Comparison of ENCODE assay signal across 19 mouse cellular contexts in genomic region chr4:55088922-55089321, GRCm38 (mm10).
DNase-seq lines count a peak whose midpoint lies in the region; ATAC-seq and TF ChIP-seq lines count a peak whose summit lies in the region.
"Had no signal": no experiment of that assay in that cellular context is flagged by ENCODE, and none has a peak within 500 bp of the region (broad histone marks: within the 10 kb centered on the region; RNA-seq: fewer than 3 reads in every experiment).

No protein-coding gene starts in this region.

- no peak for DNase-seq in limb, embryonic 14.5 days (ENCODE audit: low spot score)
- DNase-seq in limb, embryonic 10.5 days (ENCODE audit: low spot score), result no peak
- peak; percentile 41 for DNase-seq in ZHBTc4 (ENCODE audit: low read depth, low spot score)
- peak; percentile 38 for DNase-seq in midbrain, embryonic 14.5 days
- no peak for DNase-seq in urinary bladder, postnatal 36 days (ENCODE audit: low spot score in 2 of 2)
- no peak for DNase-seq in cerebellum, postnatal 4 days (ENCODE audit: low spot score in 2 of 2)
- no peak for DNase-seq in urinary bladder, postnatal 10 days (ENCODE audit: low spot score)
- DNase-seq: adrenal gland, adult 8-10 months; cerebellum, adult 11 months; heart, postnatal 36 days; kidney, adult 8-10 months; kidney, postnatal 36 days; layer of hippocampus, postnatal 36 days; lung, adult 18-20 months; retina, postnatal 1 day; thymus, postnatal 25 days had no signal

- H3K4me1 ChIP-seq in limb, embryonic 14.5 days (ENCODE audit: control insufficient read depth, insufficient read depth, low read length), result no peaks in the 10 kb centered on the region
- H3K4me1 ChIP-seq in limb, embryonic 10.5 days, result no peaks in the 10 kb centered on the region
- H3K4me1 ChIP-seq in forebrain, embryonic 12.5 days, result peaks cover 13% of the 10 kb centered on the region
- H3K4me1 ChIP-seq in midbrain, embryonic 14.5 days (ENCODE audit: control insufficient read depth, insufficient read depth, low read length), result no peaks in the 10 kb centered on the region

- H3K9ac ChIP-seq in limb, embryonic 14.5 days (ENCODE audit: low read depth, low read length, severe bottlenecking), result peak overlapping the region; percentile 12; the same call in 1 of the 2 replicates
- no peak overlapping the region for H3K9ac ChIP-seq in forebrain, embryonic 12.5 days
- H3K9ac ChIP-seq in midbrain, embryonic 14.5 days (replicated peaks; ENCODE audit: low read length), result no peak overlapping the region
- H3K9ac ChIP-seq: embryonic facial prominence, embryonic 15.5 days; heart, embryonic 13.5 days had no signal

- H3K27me3 ChIP-seq in limb, embryonic 14.5 days (ENCODE audit: control insufficient read depth, insufficient read depth, low read length), result no peaks in the 10 kb centered on the region
- no peaks in the 10 kb centered on the region for H3K27me3 ChIP-seq in limb, embryonic 10.5 days (ENCODE audit: low read depth, poor library complexity, severe bottlenecking)
- H3K27me3 ChIP-seq in forebrain, embryonic 12.5 days, result no peaks in the 10 kb centered on the region
- H3K27me3 ChIP-seq in midbrain, embryonic 14.5 days (ENCODE audit: control insufficient read depth, insufficient read depth, low read length), result no peaks in the 10 kb centered on the region
- H3K27me3 ChIP-seq: embryonic facial prominence, embryonic 15.5 days; heart, embryonic 13.5 days had no signal

- 0 out of 2 replicates have a peak overlapping the region, but pooled peaks have one; percentile 26 for H3K27ac ChIP-seq in limb, embryonic 14.5 days (replicated peaks; ENCODE audit: low read depth, low read length)
- H3K27ac ChIP-seq in limb, embryonic 10.5 days, result no peak overlapping the region
- peak overlapping the region; percentile 59; the same call in 1 of the 2 replicates for H3K27ac ChIP-seq in forebrain, embryonic 12.5 days
- H3K27ac ChIP-seq in midbrain, embryonic 14.5 days (replicated peaks; ENCODE audit: low read depth, low read length), result peak overlapping the region; percentile 6; the same call in 1 of the 2 replicates
- H3K27ac ChIP-seq: embryonic facial prominence, embryonic 15.5 days; heart, embryonic 13.5 days had no signal

- no peak overlapping the region for H3K4me2 ChIP-seq in limb, embryonic 14.5 days (replicated peaks; ENCODE audit: low read depth, low read length, severe bottlenecking)
- H3K4me2 ChIP-seq in forebrain, embryonic 12.5 days, result no peak overlapping the region
- H3K4me2 ChIP-seq in midbrain, embryonic 14.5 days (ENCODE audit: low read length), result no peak overlapping the region
- H3K4me2 ChIP-seq: embryonic facial prominence, embryonic 15.5 days; heart, embryonic 13.5 days had no signal

- peaks cover 5% of the 10 kb centered on the region; the same call in 1 of the 2 replicates for H3K36me3 ChIP-seq in limb, embryonic 14.5 days (ENCODE audit: control insufficient read depth, insufficient read depth, low read length)
- peaks cover 6% of the 10 kb centered on the region for H3K36me3 ChIP-seq in limb, embryonic 10.5 days
- H3K36me3 ChIP-seq in forebrain, embryonic 12.5 days (replicated peaks), result peaks cover 10% of the 10 kb centered on the region
- H3K36me3 ChIP-seq in midbrain, embryonic 14.5 days (ENCODE audit: control insufficient read depth, insufficient read depth, low read length), result peaks cover 6% of the 10 kb centered on the region; the same call in 1 of the 2 replicates
- H3K36me3 ChIP-seq: embryonic facial prominence, embryonic 15.5 days had no signal

- 36% methylated on average over 6 of the region's 6 CpGs for WGBS in limb, embryonic 14.5 days
- 74% methylated on average over 6 of the region's 6 CpGs for WGBS in limb, embryonic 10.5 days
- 38% methylated on average over 6 of the region's 6 CpGs for WGBS in forebrain, embryonic 12.5 days
- 25% methylated on average over 6 of the region's 6 CpGs for WGBS in midbrain, embryonic 14.5 days

- no peak for ATAC-seq in limb, embryonic 14.5 days (ENCODE audit: low FRiP score, low read depth)
- peak; percentile 44; the same call in 1 of the 2 replicates for ATAC-seq in forebrain, embryonic 12.5 days (ENCODE audit: low FRiP score)
- ATAC-seq in midbrain, embryonic 14.5 days (ENCODE audit: low FRiP score, low TSS enrichment), result no peak

- H3K9me3 ChIP-seq in limb, embryonic 14.5 days (ENCODE audit: control insufficient read depth, low read length), result no peaks in the 10 kb centered on the region
- H3K9me3 ChIP-seq in limb, embryonic 10.5 days (replicated peaks), result no peaks in the 10 kb centered on the region
- no peaks in the 10 kb centered on the region for H3K9me3 ChIP-seq in forebrain, embryonic 12.5 days
- no peaks in the 10 kb centered on the region for H3K9me3 ChIP-seq in midbrain, embryonic 14.5 days (ENCODE audit: control insufficient read depth, low read length)
- H3K9me3 ChIP-seq: embryonic facial prominence, embryonic 15.5 days; heart, embryonic 13.5 days had no signal

- no peak overlapping the region for H3K4me3 ChIP-seq in limb, embryonic 14.5 days (replicated peaks; ENCODE audit: low read length)
- H3K4me3 ChIP-seq in limb, embryonic 10.5 days, result no peak overlapping the region
- H3K4me3 ChIP-seq in forebrain, embryonic 12.5 days (replicated peaks), result no peak overlapping the region
- H3K4me3 ChIP-seq in midbrain, embryonic 14.5 days (replicated peaks; ENCODE audit: low read depth, low read length), result no peak overlapping the region
- H3K4me3 ChIP-seq: embryonic facial prominence, embryonic 15.5 days; heart, embryonic 13.5 days had no signal

- no peak for TF ChIP-seq POLR2A in limb, embryonic 14.5 days (IDR thresholded peaks at IDR 0.05; ENCODE audit: borderline replicate concordance, extremely low read depth, insufficient read depth, insufficient read length)

Comparison
In these comparisons a context has a peak if more than half of its experiments do, and no peak if none do; other contexts are left out.
1. DNase-seq: peak in ZHBTc4 (single experiment) and midbrain, embryonic 14.5 days (single experiment); none in limb, embryonic 14.5 days (single experiment), limb, embryonic 10.5 days (single experiment), urinary bladder, postnatal 36 days (0 of 2), cerebellum, postnatal 4 days (0 of 2) and urinary bladder, postnatal 10 days (single experiment).